Mouse (Mus musculus): Measurements from ENCODE around the gene Large2.
A peak's percentile ranks its signal among the peaks of the same experiment; 100 is the strongest.

The Large2 gene

DNA sequence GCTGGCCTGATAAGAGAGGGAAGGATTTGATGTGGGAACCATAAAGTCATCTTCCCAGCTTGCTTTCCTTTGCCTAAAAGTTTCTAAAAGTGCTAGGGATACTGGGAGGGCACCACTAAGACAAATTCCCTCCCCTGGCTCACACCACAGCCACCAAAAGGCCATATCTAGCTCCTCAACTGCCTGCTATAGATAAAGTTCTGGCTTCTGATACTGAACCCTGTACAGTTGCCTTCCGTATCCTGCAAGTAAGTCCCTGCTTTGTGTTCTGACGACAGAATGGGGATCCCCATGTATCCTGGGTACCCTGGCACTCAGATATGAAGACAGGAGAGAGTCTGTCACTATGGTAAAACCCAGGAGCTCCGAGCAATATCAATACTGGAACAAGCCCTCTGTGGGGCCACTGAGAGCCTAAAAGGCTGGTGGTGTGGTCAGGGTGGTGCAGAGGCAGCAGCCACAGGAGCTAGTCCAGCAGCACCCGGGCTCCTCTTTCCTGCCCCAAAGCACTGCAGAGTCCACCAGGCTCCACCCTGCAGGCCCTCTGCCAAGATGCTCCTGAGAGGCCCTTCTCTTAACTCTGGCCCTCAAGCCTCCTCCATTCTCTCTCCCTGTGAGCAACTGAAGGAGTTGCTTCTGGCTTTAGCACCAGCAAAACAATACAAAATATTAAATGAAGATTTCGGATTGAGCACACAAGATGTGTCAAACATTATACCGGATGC is 15.7 kb upstream of the Large2 start:
- DNase-seq (ENCODE audit: low read depth, low spot score), result no peak

DNA sequence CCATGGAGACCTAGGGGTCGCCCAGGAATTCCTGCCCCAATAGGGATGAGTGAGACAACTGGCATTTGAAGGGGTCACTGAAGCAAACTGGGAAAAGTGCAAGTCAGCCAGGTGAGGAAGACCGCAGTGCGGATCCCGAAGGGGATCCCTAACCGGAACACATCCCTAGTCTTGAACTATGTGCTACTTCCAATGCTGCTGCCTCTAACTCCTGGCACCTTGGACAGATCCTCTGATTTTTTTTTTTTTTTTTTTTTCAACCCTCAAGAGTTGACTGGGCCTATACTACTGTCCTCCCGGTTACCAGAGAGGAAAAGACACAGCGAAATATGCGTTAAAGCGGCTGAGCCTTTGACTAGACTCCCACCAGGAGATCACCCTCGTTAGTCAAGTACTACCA is 15.0 kb upstream of the Large2 start:
- no peak for DNase-seq (ENCODE audit: low read depth, low spot score)

DNA sequence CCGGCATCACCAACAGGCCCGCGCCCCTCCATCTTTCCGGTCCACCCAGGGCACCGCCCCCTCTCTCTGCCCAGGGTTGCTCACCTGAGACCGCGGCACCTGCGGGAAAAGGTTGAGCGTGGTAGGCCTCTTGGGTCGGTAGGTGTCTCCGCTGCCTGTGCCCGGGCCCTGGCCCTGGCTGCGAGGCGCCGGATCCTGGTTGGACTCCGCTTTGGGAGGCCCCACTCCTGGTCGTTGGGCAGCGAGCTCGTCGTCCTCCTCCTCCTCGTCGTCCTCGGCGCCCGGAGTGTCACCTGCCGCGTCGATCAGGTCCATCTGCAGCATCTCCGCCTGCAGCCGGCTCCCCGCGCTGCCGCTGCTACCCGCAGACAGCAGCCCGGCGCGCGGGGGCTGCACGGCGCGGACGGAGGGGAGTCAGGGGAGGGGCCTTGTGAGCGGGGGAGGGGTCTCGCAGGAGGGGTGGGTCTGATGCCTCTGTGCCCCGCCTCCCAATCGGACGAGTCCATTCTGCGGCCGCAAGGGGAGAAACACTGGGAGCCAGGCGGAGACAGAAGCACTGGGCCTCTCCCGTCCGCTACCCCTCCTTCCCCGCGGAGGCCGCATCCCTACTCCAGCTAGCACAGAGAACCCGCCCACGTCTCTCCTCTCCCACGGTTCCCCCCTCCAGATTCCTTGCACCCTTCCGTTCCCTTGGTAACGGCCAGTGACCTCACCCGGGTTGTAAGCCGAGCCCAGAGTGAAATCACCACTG is 14.4 kb upstream of the Large2 start:
- DNase-seq (ENCODE audit: low read depth, low spot score), result peak; percentile 77

DNA sequence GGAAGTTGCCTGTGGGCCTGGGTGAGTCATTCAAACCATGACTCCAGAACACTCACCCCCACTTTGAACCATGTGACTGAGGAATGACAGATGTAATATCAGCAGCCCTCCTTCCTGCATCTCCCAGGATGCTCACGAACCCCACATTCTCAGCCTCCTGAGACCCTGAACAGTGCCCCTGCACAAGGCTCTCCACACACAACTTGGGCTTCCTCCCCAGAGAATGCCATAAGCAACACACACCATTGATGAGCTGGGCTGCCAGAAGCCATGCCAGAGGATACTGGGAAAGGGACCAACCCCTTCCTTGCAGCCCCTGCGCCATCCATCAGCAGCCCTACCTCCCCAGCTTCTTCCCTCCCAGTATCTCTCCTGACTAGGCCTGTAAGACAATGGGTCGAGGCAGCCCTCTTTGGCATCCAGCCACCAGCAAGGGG is 13.4 kb upstream of the Large2 start:
- DNase-seq (ENCODE audit: low read depth, low spot score), result no peak

DNA sequence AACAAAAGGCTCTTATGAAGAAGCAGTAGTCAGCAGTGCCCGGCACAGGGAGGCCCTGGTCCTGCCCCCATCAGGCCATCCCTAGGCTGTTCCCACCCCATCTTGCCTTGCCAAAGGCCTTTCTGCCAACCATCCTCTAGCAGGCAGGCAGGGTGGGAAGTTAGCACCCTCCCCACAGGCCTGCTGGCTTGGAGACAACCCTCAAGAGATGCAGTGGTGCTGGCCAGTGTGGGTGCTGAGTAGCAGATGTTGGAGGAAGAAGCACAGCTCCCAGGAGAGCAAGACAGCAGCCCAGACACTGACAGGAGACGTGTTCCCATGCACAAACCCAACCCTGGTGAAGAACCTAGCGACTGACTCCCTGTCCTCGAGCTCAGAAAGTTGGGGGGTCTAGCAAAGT is 13.0 kb upstream of the Large2 start:
- no peak for DNase-seq (ENCODE audit: low read depth, low spot score)

GRCm38 (mm10) chr2:92386821-92387570 is 12.3 kb upstream of the Large2 start:
- DNase-seq (ENCODE audit: low read depth, low spot score), result no peak

DNA sequence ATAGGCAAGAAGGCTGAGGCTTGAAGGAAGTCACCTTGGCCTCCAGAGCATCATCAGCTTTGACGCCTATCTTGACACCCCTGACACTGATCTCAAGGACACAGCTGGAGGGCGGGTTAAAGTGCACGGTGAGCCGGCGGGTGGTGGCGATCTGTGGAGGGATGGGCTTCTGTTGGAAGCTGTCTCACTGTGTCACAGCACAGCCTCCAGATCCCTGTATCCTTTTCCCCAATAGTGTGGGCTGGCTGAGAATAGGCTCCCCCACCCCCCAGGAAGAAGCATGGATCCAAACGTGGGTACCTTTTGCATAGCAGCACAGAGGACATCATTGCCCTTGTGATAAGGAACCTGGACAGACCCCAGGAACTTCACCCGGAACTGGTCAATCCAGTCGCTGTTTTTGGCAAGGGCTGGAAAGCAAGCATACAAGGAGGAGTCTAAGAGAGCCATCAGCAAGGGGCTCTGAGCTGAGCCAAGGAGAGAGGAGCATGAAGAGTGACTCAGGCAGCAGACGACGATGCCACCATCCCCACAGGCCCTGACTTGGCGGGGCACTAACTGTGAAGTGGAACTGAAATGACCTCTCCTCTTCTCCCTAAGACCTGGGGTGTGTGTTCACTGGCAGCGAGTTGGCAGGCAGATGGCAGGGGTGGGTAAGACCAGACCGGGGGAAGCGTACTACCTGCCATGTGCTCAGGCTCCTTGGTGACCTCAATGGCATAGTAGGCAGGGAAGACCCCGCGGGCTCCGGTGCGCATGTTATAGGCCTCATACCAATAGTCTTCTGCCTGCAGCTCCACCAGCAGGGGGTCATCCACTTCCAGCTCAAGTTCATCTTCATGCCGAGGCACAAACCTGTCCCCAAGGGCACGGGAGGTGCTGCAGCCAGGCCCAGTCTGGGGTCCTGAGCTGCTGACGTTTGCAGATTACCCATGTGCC is 10.7 kb upstream of the Large2 start:
- DNase-seq (ENCODE audit: low read depth, low spot score), result no peak

GRCm38 (mm10) chr2:92384101-92384500 is 9.4 kb upstream of the Large2 start:
- no peak for DNase-seq (ENCODE audit: low read depth, low spot score)

DNA sequence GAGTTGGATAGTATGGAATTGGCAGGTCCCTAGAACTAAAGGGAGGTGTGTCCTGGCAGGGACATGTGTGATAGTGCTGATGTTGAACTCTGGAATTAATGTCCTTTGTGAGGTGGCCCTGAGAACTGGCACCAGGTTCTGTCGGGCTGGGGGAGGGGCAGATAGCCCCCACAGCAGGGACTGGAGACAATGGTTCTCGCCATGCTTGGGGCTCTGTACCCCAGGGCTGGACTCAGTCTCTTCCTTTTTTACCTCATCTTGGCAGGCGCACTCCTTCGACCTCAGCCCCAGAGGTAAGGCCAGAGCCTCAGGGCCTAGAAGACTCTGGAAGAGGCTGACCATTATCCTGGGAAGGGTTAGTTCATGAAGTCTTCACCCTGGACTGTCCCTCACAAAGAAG is 8.1 kb upstream of the Large2 start:
- DNase-seq (ENCODE audit: low read depth, low spot score), result no peak

DNA sequence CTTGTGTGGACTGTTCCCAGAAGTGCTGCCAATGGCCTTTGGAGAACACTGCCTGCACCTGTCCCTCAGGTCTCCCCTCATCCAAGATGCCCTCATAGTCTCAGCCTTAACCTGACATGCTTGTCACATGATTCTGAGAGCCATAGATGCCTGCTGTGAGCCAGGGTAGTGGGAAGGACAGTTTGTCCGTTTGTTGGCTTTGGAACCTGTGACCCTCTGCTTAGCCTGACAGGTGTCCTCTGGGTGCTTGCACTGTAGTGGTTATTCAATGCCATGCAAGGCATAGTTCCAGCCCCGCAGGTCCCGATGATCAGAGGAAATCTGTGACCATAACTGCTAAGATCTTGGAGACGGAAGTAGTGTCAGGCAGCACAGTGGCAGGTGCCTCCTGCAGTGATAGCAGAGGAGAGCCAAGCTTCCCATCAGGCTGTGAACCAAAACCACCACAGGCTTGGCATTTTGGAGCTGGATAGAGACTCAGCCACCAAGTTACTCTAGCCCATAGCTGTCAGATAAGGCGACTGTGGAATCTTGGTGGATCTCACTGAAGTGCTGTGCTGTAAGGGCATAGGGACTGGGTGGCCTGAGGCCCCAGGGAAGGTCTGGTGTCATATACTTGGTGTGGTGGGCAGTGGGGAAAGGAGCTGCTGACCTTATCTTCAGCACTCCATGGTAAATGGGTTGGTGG is 7.4 kb upstream of the Large2 start, which contains the start of gene 1700029I15Rik:
Gene 1700029I15Rik (plus strand): TSS at position 638 of the 688 bp plus-strand sequence.
- DNase-seq (ENCODE audit: low read depth, low spot score), result no peak

DNA sequence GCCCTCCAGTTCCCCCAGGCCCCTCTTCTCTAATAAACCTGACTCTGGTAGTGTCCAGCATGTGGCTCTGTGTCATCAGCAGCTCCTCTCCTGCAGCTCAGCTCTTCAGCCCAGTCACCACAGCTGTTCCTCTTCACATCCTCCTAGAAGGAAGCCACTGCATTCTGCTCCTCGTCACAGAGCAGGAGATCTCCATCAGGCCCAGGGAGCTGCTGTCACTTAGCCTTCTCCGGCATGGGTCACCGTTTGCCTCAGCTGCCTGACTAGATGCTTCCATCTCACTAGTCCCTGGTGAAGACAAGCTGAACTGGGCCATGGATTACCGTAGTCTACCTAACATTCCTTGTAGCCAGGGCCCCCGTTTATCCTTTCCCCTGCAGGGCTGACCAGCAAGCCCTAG is 6.5 kb upstream of the Large2 start:
- DNase-seq (ENCODE audit: low read depth, low spot score), result no peak

- no peak for DNase-seq (ENCODE audit: low read depth, low spot score)
Measured at GRCm38 (mm10) chr2:92380495-92381050, 5.9 kb upstream of the Large2 start.

GRCm38 (mm10) chr2:92379783-92380494 is 5.3 kb upstream of the Large2 start:
- no peak for DNase-seq (ENCODE audit: low read depth, low spot score)

DNA sequence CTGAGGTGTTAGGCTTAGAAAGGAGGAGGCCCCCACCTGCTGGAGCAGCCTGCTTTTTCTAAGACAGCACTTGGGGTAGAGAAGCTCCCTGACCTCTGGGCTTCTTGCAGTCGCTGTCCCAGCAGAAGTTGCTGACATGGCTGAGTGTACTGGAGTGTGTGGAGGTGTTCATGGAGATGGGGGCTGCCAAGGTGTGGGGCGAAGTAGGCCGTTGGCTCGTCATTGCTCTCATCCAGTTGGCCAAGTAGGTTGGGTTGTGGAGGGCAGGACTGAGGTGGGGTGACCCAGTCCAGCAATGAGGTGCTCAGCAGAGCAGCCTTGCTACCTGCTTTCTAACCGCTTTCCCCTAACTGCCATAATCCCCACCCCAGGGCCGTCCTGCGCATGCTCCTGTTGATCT is 2.7 kb upstream of the Large2 start:
- no peak for DNase-seq (ENCODE audit: low read depth, low spot score)

DNA sequence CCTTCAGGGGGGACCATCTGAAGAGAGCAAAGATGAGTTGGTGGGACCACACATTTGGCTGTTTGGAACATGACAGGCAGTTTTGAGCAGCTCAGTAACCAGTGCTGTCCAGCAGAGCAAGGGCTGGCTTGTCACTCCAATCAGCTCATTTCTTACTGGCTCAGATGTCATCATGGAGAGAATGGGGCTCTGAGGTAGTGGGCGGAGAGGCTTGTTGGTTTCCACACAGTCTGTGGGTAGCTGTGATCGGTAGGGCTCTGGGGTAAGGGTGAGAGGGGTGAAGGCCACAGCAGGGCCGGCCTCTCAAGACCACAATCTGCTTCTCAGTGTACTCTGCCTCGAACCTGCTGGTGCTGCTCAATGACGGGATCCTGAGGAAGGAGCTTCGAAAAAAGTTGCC is 1.6 kb upstream of the Large2 start:
- no peak for DNase-seq (ENCODE audit: low read depth, low spot score)

GRCm38 (mm10) chr2:92375788-92376187 is 1.1 kb upstream of the Large2 start:
- DNase-seq (ENCODE audit: low read depth, low spot score), result no peak

DNA sequence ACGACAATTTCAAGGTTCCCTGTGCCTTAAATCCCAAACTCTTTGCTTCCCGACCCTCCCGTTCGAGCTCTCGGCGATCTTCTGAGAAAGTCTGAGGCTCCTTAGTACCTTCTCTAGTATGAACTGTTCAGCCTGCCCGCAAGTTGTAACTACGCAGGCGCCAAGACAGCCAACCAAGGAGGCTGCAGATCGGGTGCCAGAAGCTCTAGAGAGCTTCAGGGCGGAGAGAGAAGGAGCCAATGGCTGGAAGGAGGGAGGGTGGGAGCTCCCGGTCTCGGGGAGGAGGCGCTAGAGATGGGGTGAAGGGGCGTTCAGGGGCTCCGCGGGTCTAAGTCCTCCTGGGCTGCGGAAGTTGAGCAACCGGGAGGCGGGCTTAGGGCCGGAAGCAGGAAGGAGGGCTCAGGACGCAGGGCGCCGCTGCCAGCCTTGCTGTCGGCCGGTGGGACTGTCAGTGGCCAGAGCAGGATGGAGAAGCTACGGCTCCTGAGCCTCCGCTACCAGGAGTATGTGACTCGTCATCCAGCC is 492 bp upstream of the Large2 start:
- DNase-seq (ENCODE audit: low read depth, low spot score), result peak; percentile 90

DNA sequence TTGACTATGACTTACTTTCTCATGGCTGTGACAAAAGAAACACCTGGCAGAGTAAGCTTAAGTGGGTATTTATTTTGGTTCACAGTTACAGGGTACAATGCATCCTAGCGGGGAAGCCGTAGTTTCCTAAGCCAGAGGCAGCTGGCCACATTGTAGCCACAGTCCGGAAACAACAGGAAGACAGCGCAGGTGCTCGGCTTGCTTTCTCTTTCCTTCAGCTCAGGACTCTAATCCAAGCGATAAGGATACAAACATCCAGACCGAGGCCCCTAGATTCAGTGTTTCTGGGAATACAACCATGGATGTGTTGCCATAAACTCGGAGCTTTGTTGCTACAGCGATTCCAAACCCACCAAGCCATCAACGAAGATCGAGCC is 1.2 kb downstream of the Large2 start:
- no peak for DNase-seq (ENCODE audit: low read depth, low spot score)

DNA sequence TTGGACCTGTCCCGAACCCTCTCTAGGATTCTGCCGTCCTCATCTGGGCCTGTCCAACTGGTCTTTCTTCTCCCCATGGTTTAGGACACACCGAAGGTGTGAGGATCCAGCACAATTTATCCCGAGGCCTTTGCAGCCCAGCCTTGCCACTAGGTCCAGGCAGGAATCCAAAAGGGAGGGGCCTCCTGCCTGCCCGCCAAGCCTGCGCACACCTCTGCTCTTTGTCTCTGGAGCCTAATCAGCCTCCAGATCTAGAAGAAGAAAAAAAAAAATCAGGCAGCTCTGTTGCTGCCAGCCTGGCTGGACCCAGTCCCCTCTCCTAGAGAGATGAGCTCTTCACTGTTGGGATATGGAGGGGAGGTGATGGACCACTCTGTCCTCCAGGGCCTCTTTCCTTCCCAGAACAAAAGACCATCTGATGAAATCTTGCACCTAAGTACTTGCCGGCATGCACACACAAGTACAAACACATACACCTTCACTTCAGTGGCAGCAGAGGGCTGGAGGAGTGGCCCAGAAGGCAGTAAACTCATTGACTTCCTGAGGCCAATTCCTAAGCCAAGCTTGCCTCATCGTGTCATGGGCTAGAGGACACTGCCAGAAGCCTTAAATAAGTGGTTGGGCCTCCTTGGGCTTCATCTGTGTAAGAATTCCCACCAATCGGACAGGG is 1.8 kb downstream of the Large2 start:
- no peak for DNase-seq (ENCODE audit: low read depth, low spot score)

Data from WW6 (cell line).